In the genomic region with DNA sequence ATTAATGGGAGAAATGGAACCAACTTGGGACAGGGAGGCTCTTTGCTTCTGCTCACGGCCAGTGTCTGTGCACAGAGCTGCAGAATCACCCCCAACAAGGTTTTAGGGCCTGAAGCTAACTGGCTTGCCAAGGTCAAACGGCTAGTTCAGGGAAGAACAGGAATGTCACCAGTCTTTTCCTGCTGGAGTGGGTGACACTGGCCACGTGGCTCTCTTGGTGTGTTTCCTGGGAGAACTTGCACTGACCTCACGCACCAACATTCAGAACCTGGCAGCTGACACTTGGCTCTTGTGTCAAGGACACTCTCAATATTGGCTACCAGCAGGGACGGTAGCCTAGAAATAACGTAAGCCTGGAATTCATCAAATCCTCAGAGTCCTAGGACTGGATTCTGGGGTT, we compare ENCODE assay signal across 16 mouse cellular contexts. TPM values are rescaled to one million over a fixed set of nuclear protein-coding genes. Genes with fewer than 3 reads are reported as not detected.
DNase-seq lines count a peak whose midpoint lies in the region; ATAC-seq lines count a peak whose summit lies in the region.
"Had no signal": no experiment of that assay in that cellular context is flagged by ENCODE, and none has a peak within 500 bp of the region (broad histone marks: within the 10 kb centered on the region; RNA-seq: fewer than 3 reads in every experiment).

No protein-coding gene starts in this region.

- no peak overlapping the region for H3K4me3 ChIP-seq in kidney, embryonic 16.5 days (ENCODE audit: low read length)
- no peak overlapping the region for H3K4me3 ChIP-seq in brown adipose tissue, adult 24 weeks (ENCODE audit: insufficient read depth, low read depth, low read length)
- H3K4me3 ChIP-seq in heart, embryonic 11.5 days (ENCODE audit: low read depth, low read length) = no peak overlapping the region
- H3K4me3 ChIP-seq in liver, embryonic 12.5 days = no peak overlapping the region
- H3K4me3 ChIP-seq: embryonic facial prominence, embryonic 12.5 days; liver, embryonic 15.5 days; midbrain, embryonic 12.5 days had no signal

- H3K4me2 ChIP-seq in kidney, embryonic 16.5 days (replicated peaks; ENCODE audit: low read depth, low read length) = no peak overlapping the region
- H3K4me2 ChIP-seq in heart, embryonic 11.5 days = no peak overlapping the region
- H3K4me2 ChIP-seq in liver, embryonic 12.5 days = no peak overlapping the region
- H3K4me2 ChIP-seq: embryonic facial prominence, embryonic 12.5 days; hindbrain, embryonic 14.5 days; liver, embryonic 15.5 days; midbrain, embryonic 12.5 days had no signal

- H3K36me3 ChIP-seq in kidney, embryonic 16.5 days (ENCODE audit: insufficient read depth, low read length) = no peaks in the 10 kb centered on the region
- no peaks in the 10 kb centered on the region for H3K36me3 ChIP-seq in heart, embryonic 11.5 days (ENCODE audit: control insufficient read depth, insufficient read depth, low read length)
- no peaks in the 10 kb centered on the region for H3K36me3 ChIP-seq in liver, embryonic 12.5 days
- H3K36me3 ChIP-seq: embryonic facial prominence, embryonic 12.5 days; liver, embryonic 15.5 days; midbrain, embryonic 12.5 days had no signal

- 68% methylated on average over 6 of the region's 6 CpGs for whole genome bisulfite sequencing in kidney, embryonic 16.5 days
- 38% methylated on average over 6 of the region's 6 CpGs for WGBS in heart, embryonic 11.5 days (ENCODE audit: insufficient replicate concordance)
- 64% methylated on average over 6 of the region's 6 CpGs for WGBS in liver, embryonic 12.5 days (ENCODE audit: insufficient replicate concordance)

- no peak overlapping the region for H3K9ac ChIP-seq in kidney, embryonic 16.5 days (replicated peaks; ENCODE audit: low read length)
- no peak overlapping the region for H3K9ac ChIP-seq in heart, embryonic 11.5 days (ENCODE audit: low read depth, low read length)
- H3K9ac ChIP-seq in liver, embryonic 12.5 days = no peak overlapping the region
- H3K9ac ChIP-seq: embryonic facial prominence, embryonic 12.5 days; hindbrain, embryonic 14.5 days; liver, embryonic 15.5 days; midbrain, embryonic 12.5 days had no signal

- no peaks in the 10 kb centered on the region for H3K4me1 ChIP-seq in kidney, embryonic 16.5 days (ENCODE audit: insufficient read depth, low read length)
- H3K4me1 ChIP-seq in brown adipose tissue, adult 24 weeks (ENCODE audit: control insufficient read depth, insufficient read depth, insufficient read length, low read length) = peaks cover 6% of the 10 kb centered on the region
- H3K4me1 ChIP-seq in heart, embryonic 11.5 days (ENCODE audit: control insufficient read depth, insufficient read depth, low read length) = peaks cover 5% of the 10 kb centered on the region
- H3K4me1 ChIP-seq in liver, embryonic 12.5 days = no peaks in the 10 kb centered on the region
- H3K4me1 ChIP-seq: embryonic facial prominence, embryonic 12.5 days; liver, embryonic 15.5 days; midbrain, embryonic 12.5 days had no signal

- no peaks in the 10 kb centered on the region for H3K9me3 ChIP-seq in kidney, embryonic 16.5 days (ENCODE audit: low read length)
- no peaks in the 10 kb centered on the region for H3K9me3 ChIP-seq in heart, embryonic 11.5 days (replicated peaks; ENCODE audit: control insufficient read depth, low read length)
- H3K9me3 ChIP-seq in liver, embryonic 12.5 days (replicated peaks) = no peaks in the 10 kb centered on the region
- H3K9me3 ChIP-seq: embryonic facial prominence, embryonic 12.5 days; liver, embryonic 15.5 days; midbrain, embryonic 12.5 days had no signal

- no peaks in the 10 kb centered on the region for H3K27me3 ChIP-seq in kidney, embryonic 16.5 days (ENCODE audit: insufficient read depth, low read length)
- no peaks in the 10 kb centered on the region for H3K27me3 ChIP-seq in heart, embryonic 11.5 days (ENCODE audit: control insufficient read depth, insufficient read depth, low read length)
- H3K27me3 ChIP-seq in liver, embryonic 12.5 days (replicated peaks) = peaks cover 8% of the 10 kb centered on the region; the same call in 1 of the 2 replicates
- H3K27me3 ChIP-seq: embryonic facial prominence, embryonic 12.5 days; liver, embryonic 15.5 days; midbrain, embryonic 12.5 days had no signal

- H3K27ac ChIP-seq in kidney, embryonic 16.5 days (ENCODE audit: low read length) = no peak overlapping the region
- peak overlapping the region; percentile 83 for H3K27ac ChIP-seq in brown adipose tissue, adult 24 weeks (replicated peaks; ENCODE audit: low read depth, low read length)
- 0 out of 2 replicates have a peak overlapping the region, but pooled peaks have one; percentile 1 for H3K27ac ChIP-seq in heart, embryonic 11.5 days (ENCODE audit: low read depth, low read length)
- H3K27ac ChIP-seq in liver, embryonic 12.5 days = no peak overlapping the region
- H3K27ac ChIP-seq: embryonic facial prominence, embryonic 12.5 days; hindbrain, embryonic 14.5 days; kidney, postnatal 0 days; liver, embryonic 15.5 days; midbrain, embryonic 12.5 days had no signal

- no peak for ATAC-seq in kidney, embryonic 16.5 days (ENCODE audit: low FRiP score, low TSS enrichment)
- ATAC-seq in heart, embryonic 11.5 days (replicated peaks; ENCODE audit: insufficient number of reproducible peaks, low FRiP score, low TSS enrichment) = no peak
- ATAC-seq in liver, embryonic 12.5 days = no peak
- ATAC-seq: activated CD4-positive, CD25-positive, alpha-beta regulatory T cell, adult 4 months had no signal

- DNase-seq in kidney, adult 9 months = peak; percentile 37
- DNase-seq in lung, postnatal 25 days (ENCODE audit: low spot score) = peak; percentile 10
- no peak for DNase-seq in right cerebral cortex, postnatal 4 days
- DNase-seq: cerebellum, postnatal 25 days; left cerebral cortex, postnatal 4 days; thymus, adult 18-20 months had no signal

RNA-seq across cellular contexts. Expression of a gene that starts 22.6 kb away (rescaled TPM):
- 1.0 and 1.2 TPM in 2 replicates for polyA plus RNA-seq in kidney, embryonic 16.5 days (2015; fragmentation: Nextera tagmentation; extraction: Ambion mirVana)
- polyA plus RNA-seq in brown adipose tissue, adult 24 weeks (2012; ENCODE audit: insufficient read depth, insufficient read length, missing spikeins) = 24.6 and 33.8 TPM in 2 replicates
- polyA plus RNA-seq in heart, embryonic 11.5 days (2014; fragmentation: Nextera tagmentation; extraction: Ambion mirVana) = 0.20 and 0.53 TPM in 2 replicates
- polyA plus RNA-seq in liver, embryonic 12.5 days (2016; fragmentation: Nextera tagmentation; extraction: Ambion mirVana) = 2.2 and 2.5 TPM in 2 replicates
- polyA plus RNA-seq: activated CD4-positive, CD25-positive, alpha-beta regulatory T cell, adult 4 months had no signal

RNA-seq across cellular contexts. Expression of a gene that starts 53.9 kb away (rescaled TPM):
- 21.4 and 25.4 TPM in 2 replicates for polyA plus RNA-seq in kidney, embryonic 16.5 days (2015; fragmentation: Nextera tagmentation; extraction: Ambion mirVana)
- polyA plus RNA-seq in brown adipose tissue, adult 24 weeks (2012; ENCODE audit: insufficient read depth, insufficient read length, missing spikeins) = 1.9 and 3.6 TPM in 2 replicates
- polyA plus RNA-seq in heart, embryonic 11.5 days (2014; fragmentation: Nextera tagmentation; extraction: Ambion mirVana) = not detected in 2 replicates
- polyA plus RNA-seq in liver, embryonic 12.5 days (2016; fragmentation: Nextera tagmentation; extraction: Ambion mirVana) = not detected in 2 replicates
- polyA plus RNA-seq: embryonic facial prominence, embryonic 12.5 days; liver, embryonic 15.5 days had no signal

Comparison
In these comparisons a context has a peak if more than half of its experiments do, and no peak if none do; other contexts are left out.
1. H3K27ac ChIP-seq: peak in brown adipose tissue, adult 24 weeks (single experiment) and heart, embryonic 11.5 days (single experiment); none in kidney, embryonic 16.5 days (single experiment) and liver, embryonic 12.5 days (single experiment).